Mouse (Mus musculus): ENCODE results near the gene Slc13a2. TPM values are rescaled to one million over a fixed set of nuclear protein-coding genes. Genes with fewer than 3 reads are reported as not detected.

Slc13a2 gene
- polyA plus RNA-seq, 1 experiment from 2014 or later, result 0.20 TPM

DNA sequence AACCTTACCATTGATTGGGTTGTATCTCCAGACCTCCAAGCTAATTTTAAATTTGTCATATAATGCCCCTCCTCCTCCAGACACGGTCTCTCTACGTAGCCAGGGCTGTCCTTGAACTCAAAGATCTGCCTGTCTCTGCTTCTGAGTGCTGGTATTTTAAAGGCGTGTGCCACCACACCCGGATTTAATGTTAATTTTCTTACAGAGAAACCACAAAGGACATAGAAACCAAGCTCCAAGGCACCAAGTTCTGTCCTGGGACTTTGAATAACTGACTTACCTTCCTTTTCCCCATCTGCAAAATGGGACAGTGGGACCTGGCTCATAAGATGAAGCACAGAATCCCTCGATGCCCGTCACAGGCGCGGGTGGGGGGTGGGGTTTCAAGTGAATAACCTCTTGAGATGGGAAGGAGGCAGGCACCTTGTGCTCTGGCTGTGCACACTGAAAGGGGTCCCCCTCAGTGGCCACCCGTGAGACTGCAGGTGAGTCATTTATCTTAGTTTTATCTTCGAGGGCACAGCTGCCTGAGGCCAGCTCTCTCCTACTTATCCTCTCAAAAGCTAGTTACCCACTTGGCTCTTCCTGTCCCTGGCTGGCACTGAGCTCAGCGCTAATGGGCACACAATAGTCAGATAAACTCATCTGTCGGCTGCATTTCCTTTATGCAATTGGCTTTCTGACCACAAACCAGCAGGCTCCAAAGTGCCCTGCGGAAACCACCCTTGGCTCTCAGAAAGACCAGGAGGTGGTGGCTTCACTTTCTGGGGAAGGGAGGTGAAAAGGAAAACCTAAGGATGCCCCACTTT lies 612 bp downstream of the Slc13a2 start:
- Histone ChIP-seq H3K79me2 (ENCODE audit: inconsistent target) (no peaks in the 10 kb centered on the region), H3K27ac (no peak overlapping the region), H3K36me3 (ENCODE audit: inconsistent target) (no peaks in the 10 kb centered on the region), H3K4me3 (ENCODE audit: inconsistent target) (no peak overlapping the region)
- 34% methylated on average over 13 of the region's 13 CpGs for WGBS (ENCODE audit: missing documents)

DNA sequence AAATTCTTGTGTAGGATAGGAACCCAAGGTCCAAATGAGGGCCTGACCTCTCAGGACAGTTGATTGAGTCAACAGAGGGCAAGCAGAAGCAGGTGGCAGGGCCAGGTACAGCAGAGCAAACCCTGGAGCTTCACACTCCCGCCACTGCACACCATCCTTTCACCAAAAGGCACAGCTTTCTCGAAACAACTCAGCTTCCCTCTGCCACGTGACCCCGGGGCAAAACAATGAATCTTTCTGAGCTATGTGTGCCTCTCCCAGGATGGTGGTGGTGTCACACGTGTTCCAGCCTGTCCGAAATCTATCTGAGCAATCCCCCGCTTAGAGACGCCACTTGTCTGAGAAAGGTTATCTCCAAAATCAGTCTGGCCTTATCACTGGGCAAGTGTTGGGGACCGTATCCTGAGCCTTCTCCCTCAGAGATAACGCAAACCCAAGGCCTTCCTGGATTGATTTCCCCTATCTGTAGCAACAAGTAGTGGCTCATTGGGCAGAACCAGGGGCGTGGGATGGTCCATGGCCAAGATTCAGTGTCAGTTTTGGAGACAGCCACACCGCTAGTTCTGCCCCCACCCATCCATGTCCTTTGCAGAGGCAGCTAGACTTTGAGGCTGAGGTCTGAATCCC lies 1.6 kb downstream of the Slc13a2 start:
- Histone ChIP-seq H3K79me2 (ENCODE audit: inconsistent target) (no peaks in the 10 kb centered on the region), H3K27ac (no peak overlapping the region), H3K4me3 (ENCODE audit: inconsistent target) (no peak overlapping the region), H3K36me3 (ENCODE audit: inconsistent target) (no peaks in the 10 kb centered on the region)
- 48% methylated on average over 12 of the region's 12 CpGs for WGBS (ENCODE audit: missing documents)

DNA sequence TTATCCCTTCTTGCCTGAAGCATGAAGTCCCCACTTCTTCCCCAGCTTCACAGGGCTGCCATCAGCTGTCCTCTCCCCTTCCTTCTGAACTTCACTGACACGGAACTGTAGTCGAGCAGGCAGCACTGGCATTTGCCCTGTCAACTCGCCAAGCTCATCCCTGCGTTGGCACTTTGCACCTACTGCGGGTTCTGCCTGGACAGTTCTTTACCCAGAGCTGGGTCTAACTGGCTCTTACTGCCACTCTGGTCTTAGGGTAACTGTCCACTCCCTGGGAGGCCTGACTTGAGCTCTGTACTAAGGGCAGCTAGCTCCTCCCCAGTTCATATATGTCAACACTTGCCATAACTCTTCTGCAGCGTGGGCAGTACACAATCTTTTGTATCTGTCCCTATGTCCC lies 5.2 kb downstream of the Slc13a2 start:
- Histone ChIP-seq H3K36me3 (ENCODE audit: inconsistent target) (no peaks in the 10 kb centered on the region), H3K27ac (no peak overlapping the region), H3K79me2 (ENCODE audit: inconsistent target) (no peaks in the 10 kb centered on the region), H3K4me3 (ENCODE audit: inconsistent target) (no peak overlapping the region)
- WGBS (ENCODE audit: missing documents), result 88% methylated on average over 6 of the region's 6 CpGs

DNA sequence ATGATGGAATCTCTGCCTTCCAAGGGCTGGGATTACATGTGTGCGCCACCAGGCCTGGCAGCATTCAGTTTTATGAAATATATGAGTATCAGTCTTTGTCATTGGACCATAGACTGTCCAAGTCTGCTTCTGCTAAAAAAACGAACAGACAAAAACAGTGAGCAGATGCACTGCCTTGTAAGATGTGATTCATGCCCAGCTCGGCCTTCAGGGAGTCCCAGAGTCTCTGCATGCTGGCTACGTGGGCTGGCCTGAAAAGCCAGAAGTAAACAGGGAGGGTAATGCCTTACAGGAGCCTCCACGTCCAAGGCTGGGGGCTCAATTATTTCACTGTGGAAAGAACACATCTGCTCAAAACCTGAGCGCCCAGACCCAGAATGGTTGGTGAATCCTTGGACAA lies 9.2 kb downstream of the Slc13a2 start:
- Histone ChIP-seq H3K27ac (no peak overlapping the region), H3K36me3 (ENCODE audit: inconsistent target) (no peaks in the 10 kb centered on the region), H3K79me2 (ENCODE audit: inconsistent target) (no peaks in the 10 kb centered on the region), H3K4me3 (ENCODE audit: inconsistent target) (no peak overlapping the region)
- 88% methylated on average over 6 of the region's 6 CpGs for WGBS (ENCODE audit: missing documents)

DNA sequence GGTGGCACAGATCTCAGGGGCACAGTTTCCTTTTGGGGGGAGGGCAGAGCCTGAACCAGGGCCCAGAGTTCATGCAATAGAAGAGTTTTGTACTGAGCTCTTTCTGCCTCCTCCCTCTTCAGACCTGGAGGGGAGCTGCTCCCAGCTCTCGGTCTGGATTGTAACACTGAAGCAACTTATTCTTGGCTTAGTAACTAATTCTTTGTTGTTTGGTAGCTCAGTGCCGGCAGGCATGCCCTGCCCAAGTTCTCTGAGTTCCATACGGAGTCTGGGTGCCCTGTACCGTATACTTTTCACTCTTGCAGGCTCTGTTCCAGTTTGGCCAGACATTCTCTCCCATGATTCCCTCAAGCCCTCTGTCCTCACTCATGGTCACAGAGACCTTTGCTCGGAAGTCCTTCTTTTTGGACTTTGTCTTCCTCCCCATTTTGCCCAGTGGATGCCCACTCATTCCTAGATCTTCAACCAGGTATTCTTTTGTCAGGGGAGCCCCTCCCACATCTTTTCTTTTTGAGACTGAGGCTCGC lies 9.6 kb downstream of the Slc13a2 start:
- Histone ChIP-seq H3K27ac (no peak overlapping the region), H3K36me3 (ENCODE audit: inconsistent target) (no peaks in the 10 kb centered on the region), H3K79me2 (ENCODE audit: inconsistent target) (no peaks in the 10 kb centered on the region), H3K4me3 (ENCODE audit: inconsistent target) (no peak overlapping the region)
- 87% methylated on average over 6 of the region's 6 CpGs for WGBS (ENCODE audit: missing documents)

DNA sequence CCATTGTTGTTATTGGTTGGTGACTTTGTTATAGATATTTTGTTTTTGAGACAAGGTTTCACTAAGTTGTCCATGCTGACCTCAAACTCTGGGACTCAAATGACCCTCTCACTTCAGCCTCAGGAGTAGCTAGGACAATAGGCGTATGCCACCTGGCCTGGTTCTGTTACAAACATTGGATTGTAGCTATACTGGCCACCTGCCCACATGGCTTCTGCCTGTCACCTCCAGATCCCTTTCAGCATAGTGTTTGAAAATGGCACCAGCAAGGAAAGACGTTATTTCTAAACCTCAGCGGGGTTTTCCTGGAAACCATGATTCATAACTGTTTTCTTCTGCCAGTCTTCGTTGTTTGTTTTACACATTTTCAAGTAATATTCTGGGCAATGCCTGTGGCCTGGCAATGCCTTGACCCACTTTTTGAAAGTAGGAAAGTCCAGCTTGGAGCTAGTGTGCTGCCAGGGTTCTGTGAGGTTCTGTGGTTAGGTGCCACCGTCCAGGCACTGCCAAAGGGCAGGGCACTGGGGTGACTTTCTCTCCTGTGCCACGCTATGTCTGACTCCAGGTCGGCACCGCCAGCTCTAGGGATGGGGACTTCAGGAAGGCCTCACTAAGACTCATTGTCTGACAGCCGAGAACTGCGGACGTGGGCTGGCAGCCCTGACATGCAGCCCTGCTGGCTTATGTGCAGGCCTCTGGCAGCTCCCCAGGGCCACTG lies 10.3 kb downstream of the Slc13a2 start:
- WGBS (ENCODE audit: missing documents), result 55% methylated on average over 11 of the region's 11 CpGs
- Histone ChIP-seq H3K79me2 (ENCODE audit: inconsistent target) (no peaks in the 10 kb centered on the region), H3K36me3 (ENCODE audit: inconsistent target) (no peaks in the 10 kb centered on the region), H3K27ac (no peak overlapping the region), H3K4me3 (ENCODE audit: inconsistent target) (no peak overlapping the region)

DNA sequence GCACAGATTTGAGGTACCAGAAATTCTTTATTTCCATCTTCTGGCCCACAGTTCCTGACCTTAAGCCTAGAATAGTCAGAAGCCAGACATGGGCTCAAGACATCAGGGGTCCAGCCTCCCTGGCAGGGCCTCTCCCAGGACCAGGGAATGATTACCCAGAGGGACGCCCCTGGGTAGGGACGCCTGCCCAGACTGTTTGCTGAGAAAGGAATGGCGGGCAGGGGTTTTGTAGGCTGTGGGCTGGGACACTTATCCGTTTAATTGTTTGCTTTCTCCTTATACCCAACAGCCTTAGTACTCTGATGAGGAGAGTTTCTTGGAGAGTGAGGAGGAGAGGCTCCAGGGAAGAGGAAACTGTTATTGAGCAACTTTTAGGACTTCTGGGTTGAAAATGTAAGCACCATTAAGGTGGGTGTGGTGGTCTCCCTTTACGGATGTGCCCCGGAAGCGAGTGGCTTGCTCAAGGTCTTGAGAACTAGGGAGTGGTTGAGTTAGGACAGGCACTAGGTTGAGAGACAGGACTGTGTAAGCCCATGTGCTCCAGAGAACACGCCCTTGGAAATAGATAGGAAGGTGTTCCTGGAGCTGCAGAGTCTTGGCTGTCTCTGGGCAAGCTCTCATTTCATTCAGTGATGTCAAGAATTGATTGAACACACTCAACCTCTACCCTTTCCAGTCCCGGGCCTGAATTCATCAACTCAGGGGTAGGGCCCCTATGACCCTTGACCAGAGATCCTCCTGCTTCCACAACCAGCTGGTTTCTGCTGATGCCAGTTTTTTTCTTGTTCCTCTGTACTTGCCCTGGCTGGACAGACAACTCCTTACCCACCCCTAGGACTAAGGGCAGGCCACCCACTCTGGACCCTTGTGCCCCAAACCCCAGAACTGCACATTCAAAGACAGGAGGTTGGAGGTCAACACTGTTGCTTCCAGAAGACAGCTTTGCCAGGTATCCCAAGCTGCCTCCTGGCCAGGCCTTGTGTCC lies 13.5 kb downstream of the Slc13a2 start:
- Histone ChIP-seq H3K79me2 (ENCODE audit: inconsistent target) (no peaks in the 10 kb centered on the region), H3K27ac (no peak overlapping the region), H3K4me3 (ENCODE audit: inconsistent target) (no peak overlapping the region), H3K36me3 (ENCODE audit: inconsistent target) (no peaks in the 10 kb centered on the region)
- 89% methylated on average over 9 of the region's 9 CpGs for WGBS (ENCODE audit: missing documents)

DNA sequence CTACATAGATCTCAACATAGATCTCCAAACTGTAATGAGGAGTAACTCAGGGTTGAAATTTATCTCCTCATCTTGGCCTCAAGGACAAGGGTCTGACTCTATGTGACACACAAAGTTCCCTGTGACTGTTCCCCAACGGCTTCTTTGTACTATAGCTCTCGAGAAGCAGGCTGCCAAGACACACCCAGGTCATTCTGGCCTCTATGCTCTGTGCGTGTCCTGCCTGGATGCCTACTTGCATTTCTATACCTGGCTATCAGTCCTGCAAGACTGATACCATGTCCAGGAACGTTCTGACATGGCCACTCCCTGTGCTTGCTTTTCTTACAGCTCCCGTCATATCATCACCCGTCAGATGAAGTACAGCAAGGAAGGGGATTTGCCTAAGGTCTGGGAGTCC lies 20.0 kb downstream of the Slc13a2 start:
- no peak overlapping the region for H3K27ac ChIP-seq
- WGBS (ENCODE audit: missing documents), result 94% methylated on average over 6 of the region's 6 CpGs
- no peaks in the 10 kb centered on the region for H3K79me2 ChIP-seq (ENCODE audit: inconsistent target)
- H3K4me3 ChIP-seq (ENCODE audit: inconsistent target), result no peak overlapping the region
- no peaks in the 10 kb centered on the region for H3K36me3 ChIP-seq (ENCODE audit: inconsistent target)

DNA sequence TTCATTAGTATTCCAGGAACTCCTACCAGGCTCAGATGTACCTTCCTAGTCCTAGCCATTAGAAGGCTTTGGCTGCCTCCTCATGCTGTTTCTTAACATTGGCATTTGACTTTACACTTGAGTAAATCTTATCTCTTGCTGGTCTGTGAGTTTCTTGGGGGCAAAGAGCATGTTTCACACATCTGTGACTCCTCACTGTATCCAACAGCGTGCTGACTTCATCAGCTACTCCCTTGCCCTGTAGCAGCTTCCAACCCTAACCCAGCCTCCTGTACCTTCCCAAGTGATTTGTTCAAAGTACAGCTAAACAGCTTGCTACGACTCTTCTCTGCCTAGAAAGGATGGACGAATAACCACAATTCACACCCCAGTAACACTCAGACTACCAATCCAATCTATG lies 20.5 kb downstream of the Slc13a2 start:
- Histone ChIP-seq H3K79me2 (ENCODE audit: inconsistent target) (no peaks in the 10 kb centered on the region), H3K27ac (peak overlapping the region; percentile 69; the same call in 1 of the 2 replicates), H3K36me3 (ENCODE audit: inconsistent target) (no peaks in the 10 kb centered on the region), H3K4me3 (ENCODE audit: inconsistent target) (no peak overlapping the region)
- WGBS (ENCODE audit: missing documents), result 90% methylated on average over 3 of the region's 3 CpGs

DNA sequence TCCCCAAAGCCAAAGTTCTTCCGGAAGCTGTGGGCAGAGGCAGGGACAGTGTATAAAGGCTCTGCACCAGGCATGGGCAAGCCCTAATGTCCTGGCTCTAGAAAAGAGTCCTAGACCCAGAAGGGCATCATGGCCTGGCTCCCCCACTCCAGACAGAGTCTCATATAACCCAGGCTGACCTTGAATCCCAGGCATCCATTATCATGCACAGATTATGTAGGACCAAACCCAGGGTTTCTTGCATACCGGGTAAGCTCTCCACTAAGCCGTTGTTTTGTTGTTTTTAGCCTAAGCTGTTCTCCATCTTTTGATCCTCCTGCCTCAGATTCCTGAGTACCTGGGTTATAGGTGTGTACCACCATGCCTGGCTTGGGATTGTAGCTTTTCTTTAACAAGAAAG lies 21.1 kb downstream of the Slc13a2 start:
- no peaks in the 10 kb centered on the region for H3K36me3 ChIP-seq (ENCODE audit: inconsistent target)
- peak overlapping the region; percentile 69 for H3K27ac ChIP-seq
- 56% methylated on average over 3 of the region's 3 CpGs for WGBS (ENCODE audit: missing documents)
- no peak overlapping the region for H3K4me3 ChIP-seq (ENCODE audit: inconsistent target)
- H3K79me2 ChIP-seq (ENCODE audit: inconsistent target), result no peaks in the 10 kb centered on the region

DNA sequence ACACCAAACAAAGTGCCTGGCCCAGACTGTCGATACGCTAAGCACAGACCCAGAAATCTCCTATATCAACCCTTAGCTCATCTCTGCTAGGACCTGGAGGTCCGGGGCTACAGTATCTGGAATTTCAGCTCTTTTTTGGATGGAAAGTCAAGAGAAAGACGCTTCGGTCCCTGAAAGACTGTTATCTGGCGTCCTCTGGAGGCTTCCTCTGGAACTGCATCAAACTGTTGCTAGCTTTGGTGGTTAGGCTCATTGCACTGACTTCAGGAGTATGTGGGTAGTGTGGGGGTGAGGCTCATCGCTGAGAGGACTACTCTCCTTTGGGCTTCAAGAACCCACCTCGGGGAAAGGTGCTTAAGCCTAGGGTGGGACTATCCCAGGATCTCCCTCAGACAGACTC lies 22.3 kb downstream of the Slc13a2 start:
- WGBS (ENCODE audit: missing documents), result 24% methylated on average over 8 of the region's 8 CpGs
- peak overlapping the region; percentile 69 for H3K27ac ChIP-seq
- no peak overlapping the region for H3K4me3 ChIP-seq (ENCODE audit: inconsistent target)
- no peaks in the 10 kb centered on the region for H3K79me2 ChIP-seq (ENCODE audit: inconsistent target)
- no peaks in the 10 kb centered on the region for H3K36me3 ChIP-seq (ENCODE audit: inconsistent target)

DNA sequence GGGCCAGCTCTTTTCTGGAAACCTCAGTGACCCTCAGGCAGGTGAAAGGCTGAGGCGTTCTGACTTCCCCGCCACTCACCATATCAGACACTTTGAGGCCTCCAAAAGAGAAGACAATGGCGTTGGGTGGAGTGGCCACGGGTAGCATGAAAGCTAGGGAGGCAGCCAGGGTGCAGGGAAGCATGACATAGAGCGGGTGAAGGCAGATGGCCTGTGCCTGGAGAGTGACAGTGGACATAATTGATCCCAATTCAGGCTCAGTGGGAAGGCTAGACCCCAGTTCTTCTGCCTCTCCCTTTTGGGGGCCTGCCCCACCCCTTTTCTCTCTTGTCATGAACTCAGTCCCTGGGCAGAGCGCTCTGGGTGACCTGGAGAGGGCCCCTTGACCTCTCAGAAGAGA lies 23.8 kb downstream of the Slc13a2 start:
- Histone ChIP-seq H3K4me3 (ENCODE audit: inconsistent target) (no peak overlapping the region), H3K27ac (no peak overlapping the region), H3K36me3 (ENCODE audit: inconsistent target) (no peaks in the 10 kb centered on the region), H3K79me2 (ENCODE audit: inconsistent target) (no peaks in the 10 kb centered on the region)
- 95% methylated on average over 6 of the region's 6 CpGs for WGBS (ENCODE audit: missing documents)

DNA sequence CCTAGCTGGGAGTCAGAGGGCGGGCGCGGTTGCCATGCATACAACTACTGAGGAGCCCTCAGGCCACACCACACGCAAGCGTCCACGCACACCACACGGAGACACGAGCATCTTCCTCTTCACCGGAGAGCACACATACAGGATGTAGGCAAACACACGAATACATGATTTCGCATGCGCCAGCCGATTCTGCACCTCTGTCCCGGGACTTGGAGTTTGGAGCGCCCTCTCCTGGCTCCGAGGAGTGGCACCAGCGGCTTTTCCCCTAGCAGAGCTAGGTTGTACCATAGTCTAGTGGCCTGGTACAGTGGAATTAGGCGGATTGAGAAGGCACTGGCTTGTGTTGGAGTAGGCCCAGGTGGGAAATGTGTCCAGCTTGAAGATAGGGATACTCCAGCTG lies 24.6 kb downstream of the Slc13a2 start:
- H3K36me3 ChIP-seq (ENCODE audit: inconsistent target), result no peaks in the 10 kb centered on the region
- H3K4me3 ChIP-seq (ENCODE audit: inconsistent target), result no peak overlapping the region
- no peaks in the 10 kb centered on the region for H3K79me2 ChIP-seq (ENCODE audit: inconsistent target)
- H3K27ac ChIP-seq, result no peak overlapping the region
- WGBS (ENCODE audit: missing documents), result 34% methylated on average over 18 of the region's 18 CpGs

DNA sequence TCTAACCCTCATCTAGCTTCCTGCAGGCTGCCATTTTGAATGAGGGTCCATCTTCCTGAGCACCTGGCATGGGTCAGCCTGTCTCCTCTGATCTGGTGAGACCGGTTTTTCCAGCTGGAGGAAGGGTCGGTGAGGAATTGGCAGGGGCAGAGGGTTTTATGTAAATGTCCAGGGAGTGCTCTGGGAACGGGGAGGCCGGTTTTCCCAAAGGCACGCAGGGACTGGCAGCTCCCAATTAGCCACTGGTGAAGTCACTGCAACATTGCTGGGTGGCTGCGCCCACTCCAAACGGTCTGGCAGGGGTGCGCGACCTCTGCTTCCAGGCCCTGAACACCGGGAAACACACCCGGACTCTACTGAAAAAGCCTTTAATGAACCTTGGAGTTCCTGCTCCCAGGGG lies 25.1 kb downstream of the Slc13a2 start:
- Histone ChIP-seq H3K79me2 (ENCODE audit: inconsistent target) (no peaks in the 10 kb centered on the region), H3K36me3 (ENCODE audit: inconsistent target) (no peaks in the 10 kb centered on the region), H3K4me3 (ENCODE audit: inconsistent target) (no peak overlapping the region), H3K27ac (no peak overlapping the region)
- WGBS (ENCODE audit: missing documents), result 80% methylated on average over 11 of the region's 11 CpGs
